Mouse (Mus musculus) stomach, embryonic 14.5 days (tissue): ENCODE data around the gene Rars. TPM values are rescaled to one million over a fixed set of nuclear protein-coding genes. Genes with fewer than 3 reads are reported as not detected.
"Not testable (repeated sequence)": the region's sequence is repeated elsewhere in the genome, so short reads cannot be mapped to it uniquely, and the experiment has no call there.

ENCODE experiments used
- ATAC-seq: fragments of 200-750 bp; cut with Nextera tagmentation; 2 replicates; pipeline ENCODE4 v1.8.0; 2017; ENCODE audit warnings: low read depth, moderate TSS enrichment; ENCODE audit not compliant: insufficient number of reproducible peaks, insufficient read depth, low FRiP score
- H3K27ac ChIP-seq: fragments of 300-500 bp; sonication (generic); 2 replicates; pipeline ENCODE4 v1.5.1; 2014; ENCODE audit warnings: mild to moderate bottlenecking, low read length, moderate library complexity, mixed read lengths
- H3K27me3 ChIP-seq: fragments of 300-500 bp; sonication (generic); 2 replicates; pipeline ENCODE4 v1.6.1; 2014; ENCODE audit warnings: low read length, control low read depth, mixed read lengths; ENCODE audit not compliant: control insufficient read depth, insufficient read depth
- H3K36me3 ChIP-seq: fragments of 300-500 bp; sonication (generic); 2 replicates; pipeline ENCODE4 v1.6.1; 2014; ENCODE audit warnings: mild to moderate bottlenecking, control low read depth, low read length, moderate library complexity, mixed read lengths; ENCODE audit not compliant: control insufficient read depth, insufficient read depth
- H3K4me1 ChIP-seq: fragments of 300-500 bp; sonication (generic); 2 replicates; pipeline ENCODE4 v1.6.1; 2014; ENCODE audit warnings: low read length, control low read depth, mixed read lengths; ENCODE audit not compliant: control insufficient read depth, insufficient read depth
- H3K4me2 ChIP-seq: fragments of 300-500 bp; sonication (generic); replicated peaks from 2 replicates; pipeline ENCODE4 v1.6.1; 2014; ENCODE audit warnings: low read depth, low read length, control low read depth
- H3K4me3 ChIP-seq: fragments of 300-500 bp; sonication (generic); 2 replicates; pipeline ENCODE4 v1.5.1; 2014; ENCODE audit warnings: low read depth, low read length, control low read depth
- H3K9ac ChIP-seq: fragments of 300-500 bp; sonication (generic); replicated peaks from 2 replicates; pipeline ENCODE4 v1.6.1; 2014; ENCODE audit warnings: low read depth, mild to moderate bottlenecking, control low read depth, low read length, moderate library complexity, mixed read lengths
- H3K9me3 ChIP-seq: fragments of 300-500 bp; sonication (generic); 2 replicates; pipeline ENCODE4 v1.6.1; 2016; ENCODE audit warnings: low read depth, low read length, control low read depth; ENCODE audit not compliant: control insufficient read depth
- WGBS: fragments of 180-500 bp; shearing (Covaris S2); extraction: QIAGEN DNeasy Blood & Tissue Kit; methylation state at CpG from one replicate; pipeline ENCODE4 v1.1.7; 2014; 5-methylcytosine and 5-hydroxymethylcytosine counted together
- polyA plus RNA-seq: library from polyadenylated mRNA; unstranded; fragments of >200 nt; fragmentation: Nextera tagmentation; extraction: Ambion mirVana; gene quantifications from 2 replicates; pipeline ENCODE4 v1.2.1, GENCODE M21; 2014

Rars gene
- polyA plus RNA-seq, 1 experiment from 2014 or later, result 79.2 TPM

DNA sequence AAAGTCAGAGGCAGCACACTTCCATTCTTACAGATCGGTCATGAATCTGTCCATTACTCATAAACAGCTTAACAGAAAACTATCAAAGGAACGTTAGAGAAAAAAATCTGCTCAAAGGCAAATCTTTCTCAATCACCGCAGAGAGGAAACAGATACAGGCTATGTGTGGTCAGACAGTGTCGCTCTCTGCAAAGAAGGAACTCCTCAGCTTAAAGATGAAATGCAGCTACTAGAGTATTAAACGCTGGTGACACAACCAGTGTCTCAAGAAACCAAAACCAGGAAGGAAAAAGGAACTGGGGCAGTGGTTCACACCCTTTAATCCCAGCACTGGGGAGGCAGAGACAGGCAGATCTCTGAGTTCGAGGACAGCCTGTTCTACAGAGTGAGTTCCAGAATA lies 6.6 kb downstream of the Rars start:
- H3K27me3 ChIP-seq, result no peaks in the 10 kb centered on the region
- no peak overlapping the region for H3K27ac ChIP-seq
- H3K9ac ChIP-seq, result no peak overlapping the region
- H3K36me3 ChIP-seq, result peaks cover 64% of the 10 kb centered on the region
- H3K4me1 ChIP-seq, result no peaks in the 10 kb centered on the region
- H3K4me2 ChIP-seq, result no peak overlapping the region
- H3K4me3 ChIP-seq, result no peak overlapping the region
- WGBS, result 87% methylated on average over 6 of the region's 6 CpGs
- no peaks in the 10 kb centered on the region for H3K9me3 ChIP-seq
- no peak for ATAC-seq

DNA sequence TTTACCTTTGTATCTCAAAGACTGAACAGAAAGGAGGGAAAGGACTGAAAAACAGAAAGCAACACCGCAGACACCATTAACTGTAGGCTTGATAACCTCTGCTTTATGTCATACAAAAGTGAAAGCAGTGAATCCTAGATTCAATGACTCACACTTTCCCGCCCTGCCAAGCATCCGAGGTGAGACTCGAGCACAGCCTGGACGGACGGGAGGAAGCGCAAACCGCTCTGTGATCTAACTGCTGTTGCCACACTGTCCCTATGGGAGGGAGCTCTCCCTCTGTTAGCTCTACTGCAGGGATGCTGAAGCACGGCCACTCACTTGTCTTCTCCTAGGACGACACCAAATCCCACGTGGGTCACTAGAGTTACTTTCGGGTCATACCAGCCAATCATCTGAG lies 18.0 kb downstream of the Rars start:
- H3K4me1 ChIP-seq, result no peaks in the 10 kb centered on the region
- peaks cover 79% of the 10 kb centered on the region for H3K36me3 ChIP-seq
- H3K4me2 ChIP-seq, result no peak overlapping the region
- H3K4me3 ChIP-seq, result no peak overlapping the region
- H3K27me3 ChIP-seq, result no peaks in the 10 kb centered on the region
- 91% methylated on average over 12 of the region's 12 CpGs for WGBS
- H3K9ac ChIP-seq, result no peak overlapping the region
- ATAC-seq, result no peak
- H3K9me3 ChIP-seq, result no peaks in the 10 kb centered on the region
- no peak overlapping the region for H3K27ac ChIP-seq

DNA sequence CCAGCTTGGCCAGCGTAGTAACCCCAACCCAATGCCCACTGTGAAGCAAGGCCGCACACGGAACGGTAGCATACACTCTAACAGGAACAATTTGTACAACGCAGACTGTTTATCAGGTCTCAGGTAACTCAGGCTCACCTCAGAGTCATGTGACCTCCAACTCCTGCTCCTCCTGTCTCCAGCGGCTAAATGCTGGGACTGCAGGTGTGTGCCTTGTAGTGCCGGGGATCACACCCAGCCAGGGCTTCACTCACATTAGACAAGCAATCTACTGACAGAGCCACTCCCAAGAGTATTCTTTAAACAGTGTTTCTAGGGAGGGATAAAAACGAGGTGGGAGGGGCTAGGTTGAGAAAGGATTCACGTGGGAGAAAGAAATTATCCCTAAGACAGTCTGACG lies 22.8 kb downstream of the Rars start:
- 84% methylated on average over 10 of the region's 10 CpGs for WGBS
- Histone ChIP-seq H3K4me2 (no peak overlapping the region), H3K27ac (no peak overlapping the region), H3K9ac (no peak overlapping the region), H3K9me3 (no peaks in the 10 kb centered on the region), H3K4me3 (no peak overlapping the region), H3K27me3 (no peaks in the 10 kb centered on the region), H3K36me3 (peaks cover 76% of the 10 kb centered on the region), H3K4me1 (no peaks in the 10 kb centered on the region)
- ATAC-seq, result no peak

DNA sequence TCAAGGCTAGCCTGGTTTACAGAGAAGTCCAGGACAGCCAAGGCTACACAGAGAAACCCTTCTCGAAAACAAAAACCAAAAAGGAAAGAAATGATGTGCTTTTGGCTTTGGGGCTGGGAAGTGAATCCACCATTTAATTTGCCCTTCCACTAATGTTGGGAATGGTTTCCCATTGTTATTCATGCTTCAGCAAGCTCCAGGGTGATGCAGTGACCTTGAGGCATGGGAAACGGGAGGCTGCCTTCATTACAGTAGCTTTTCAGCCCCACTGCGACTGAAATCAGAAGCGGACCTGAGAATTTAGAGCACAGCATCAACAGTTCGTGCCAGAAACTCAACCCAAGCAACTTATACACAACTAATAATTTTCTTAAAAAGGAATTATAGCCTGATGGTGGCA lies 33.0 kb downstream of the Rars start:
- peaks cover 8% of the 10 kb centered on the region; the same call in 1 of the 2 replicates for H3K4me1 ChIP-seq
- no peak overlapping the region for H3K4me3 ChIP-seq
- WGBS, result 79% methylated on average over 5 of the region's 5 CpGs
- H3K36me3 ChIP-seq, result no peaks in the 10 kb centered on the region
- H3K27me3 ChIP-seq, result peaks cover 18% of the 10 kb centered on the region
- no peak for ATAC-seq
- H3K4me2 ChIP-seq, result no peak overlapping the region
- H3K27ac ChIP-seq, result no peak overlapping the region
- no peaks in the 10 kb centered on the region for H3K9me3 ChIP-seq
- no peak overlapping the region for H3K9ac ChIP-seq

DNA sequence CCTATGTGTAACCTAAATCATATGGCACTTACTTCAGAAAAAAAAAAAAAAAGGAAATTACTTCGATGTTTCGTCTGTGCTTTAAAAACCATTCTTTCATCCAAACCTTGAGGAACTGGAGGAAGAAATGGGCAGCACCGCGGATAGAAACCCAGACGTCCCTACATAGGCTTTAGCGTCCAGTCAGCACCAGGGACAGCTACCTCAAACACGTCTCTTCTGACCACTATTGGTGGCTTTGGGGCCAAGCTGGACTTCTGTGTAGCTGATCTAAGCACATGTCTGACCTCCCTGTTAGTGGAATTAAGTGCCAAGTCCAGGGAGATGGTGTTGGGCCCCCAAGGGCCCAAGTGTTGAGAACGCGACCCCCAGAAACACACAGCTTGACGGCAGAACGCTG lies 35.4 kb downstream of the Rars start, which contains the start of gene Fbll1:
Fbll1 (minus strand) TSS at position 11 of the 400 bp plus-strand sequence.
- peak within 1 kb of the TSS; percentile 29 for H3K4me3 ChIP-seq
- H3K4me1 ChIP-seq, result peaks cover 8% of the 10 kb centered on the region; the same call in 1 of the 2 replicates
- no peaks in the 10 kb centered on the region for H3K9me3 ChIP-seq
- ATAC-seq, result no peak
- no peak within 1 kb of the TSS for H3K27ac ChIP-seq
- H3K27me3 ChIP-seq, result peaks cover 25% of the 10 kb centered on the region
- no peaks in the 10 kb centered on the region for H3K36me3 ChIP-seq
- no peak within 1 kb of the TSS for H3K9ac ChIP-seq
- H3K4me2 ChIP-seq, result peak within 1 kb of the TSS; percentile 55
- 20% methylated on average over 11 of the region's 11 CpGs for WGBS

DNA sequence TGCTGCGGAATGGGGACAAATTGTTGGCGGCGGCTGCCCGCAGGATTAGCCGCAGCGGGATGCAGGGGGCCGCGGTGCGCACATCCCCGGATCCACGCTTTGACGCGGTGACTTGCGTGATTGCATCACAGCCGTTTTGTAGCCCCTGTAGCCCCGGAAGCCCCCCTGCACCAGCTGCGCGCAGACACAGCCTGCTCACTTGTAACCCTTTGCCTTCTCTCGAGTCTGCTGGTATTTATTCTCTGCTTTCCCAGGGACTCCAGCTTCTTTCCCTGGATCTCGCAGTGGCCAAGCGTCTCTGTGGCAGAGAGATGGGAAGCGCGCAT lies 35.8 kb downstream of the Rars start:
- Histone ChIP-seq H3K27me3 (peaks cover 25% of the 10 kb centered on the region), H3K9ac (no peak overlapping the region), H3K4me1 (peaks cover 8% of the 10 kb centered on the region; the same call in 1 of the 2 replicates), H3K36me3 (no peaks in the 10 kb centered on the region), H3K9me3 (no peaks in the 10 kb centered on the region), H3K4me3 (peak overlapping the region; percentile 29), H3K4me2 (peak overlapping the region; percentile 55), H3K27ac (no peak overlapping the region)
- WGBS, result 3% methylated on average over 23 of the region's 23 CpGs
- ATAC-seq, result no peak

DNA sequence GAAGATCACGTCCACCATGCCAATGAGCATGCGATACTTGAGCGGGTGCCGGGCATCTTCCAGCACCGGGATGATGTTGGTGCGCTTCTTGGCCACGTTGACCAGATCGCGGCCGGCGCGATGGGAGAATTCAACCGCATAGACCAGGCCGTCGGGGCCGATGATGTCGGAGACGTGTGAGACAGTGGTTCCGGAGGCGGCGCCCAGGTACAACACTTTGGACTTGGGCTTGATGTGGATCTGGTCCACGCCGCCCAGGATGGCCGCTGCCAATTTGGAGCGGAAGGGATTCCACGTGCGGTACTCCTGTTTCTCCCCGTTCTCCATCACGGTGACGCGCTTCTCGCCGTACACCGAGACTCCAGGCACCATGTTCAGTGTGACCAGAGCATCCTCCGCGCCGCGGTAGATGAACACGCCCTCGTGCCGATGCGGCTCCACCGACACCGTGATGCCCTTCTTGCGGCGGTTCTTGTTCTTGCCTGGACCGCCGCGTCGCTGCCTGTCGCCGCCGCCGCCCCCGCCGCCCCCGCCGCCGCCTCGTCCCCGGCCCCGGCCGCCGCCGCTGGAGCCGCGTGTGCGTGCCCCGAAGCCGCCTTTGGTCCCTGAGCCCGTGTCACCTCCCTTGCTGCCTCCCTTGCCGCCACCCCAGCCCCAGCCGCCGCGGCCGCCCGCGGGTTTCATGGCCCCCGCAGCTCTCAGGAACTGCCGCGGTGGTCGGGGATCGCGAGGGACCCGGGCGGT lies 36.4 kb downstream of the Rars start:
- Histone ChIP-seq H3K36me3 (no peaks in the 10 kb centered on the region), H3K9me3 (no peaks in the 10 kb centered on the region), H3K4me3 (peak overlapping the region; percentile 29), H3K9ac (no peak overlapping the region), H3K4me2 (peak overlapping the region; percentile 55), H3K27me3 (peaks cover 25% of the 10 kb centered on the region), H3K4me1 (peaks cover 8% of the 10 kb centered on the region; the same call in 1 of the 2 replicates), H3K27ac (no peak overlapping the region)
- 5% methylated on average over 74 of the region's 86 CpGs for WGBS
- ATAC-seq, result no peak

DNA sequence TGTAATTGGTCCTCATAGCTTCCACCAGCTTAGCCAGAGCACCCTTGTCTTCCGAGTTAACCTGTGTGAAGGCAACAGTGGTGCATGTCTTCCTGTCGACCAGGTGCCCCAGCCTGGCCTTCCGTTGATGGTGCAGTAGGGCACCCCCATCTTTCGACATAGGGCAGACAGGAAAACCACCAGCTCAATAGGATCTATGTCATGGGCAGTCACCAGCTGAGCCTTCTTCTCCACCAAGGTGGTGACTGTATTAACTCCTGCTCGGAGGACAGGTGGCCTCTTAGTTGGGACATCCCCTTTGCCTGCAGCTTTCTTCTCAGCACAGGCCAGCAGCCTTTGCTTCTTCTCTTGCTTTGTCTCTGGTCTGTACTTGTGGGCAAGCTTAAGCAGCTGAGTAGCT lies 41.5 kb downstream of the Rars start:
- Histone ChIP-seq H3K36me3 (peaks cover 13% of the 10 kb centered on the region), H3K27me3 (peaks cover 15% of the 10 kb centered on the region)
- not testable (repeated sequence) for H3K9ac ChIP-seq, H3K27ac ChIP-seq, H3K9me3 ChIP-seq, H3K4me2 ChIP-seq, H3K4me1 ChIP-seq, ATAC-seq, H3K4me3 ChIP-seq
- 79% methylated on average over 5 of the region's 5 CpGs for WGBS

DNA sequence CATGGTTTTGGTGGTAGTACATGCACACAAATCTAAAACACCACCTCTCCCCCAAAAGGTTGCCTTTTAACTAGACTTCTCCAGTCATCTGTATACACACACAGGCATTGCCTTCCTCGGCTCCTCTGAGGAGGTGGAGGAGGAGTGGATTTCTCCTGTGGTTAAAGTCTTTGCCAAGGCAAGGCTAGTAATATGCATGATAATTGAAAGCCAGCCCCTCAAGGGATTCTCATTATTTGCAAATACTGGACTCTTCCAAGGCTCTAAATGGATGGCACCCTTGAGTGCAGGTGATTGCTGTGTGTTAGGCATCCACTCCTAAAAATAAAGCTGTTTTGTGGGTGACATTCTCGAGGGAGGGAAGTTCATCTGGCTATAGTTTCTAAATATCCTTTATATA lies 45.9 kb downstream of the Rars start:
- WGBS, result 76% methylated on average over 2 of the region's 2 CpGs
- no peak overlapping the region for H3K4me3 ChIP-seq
- peaks cover 39% of the 10 kb centered on the region for H3K36me3 ChIP-seq

More for the DNA sequence above, 45.9 kb downstream of the Rars start:
- no peak for ATAC-seq
- H3K9ac ChIP-seq, result no peak overlapping the region
- no peaks in the 10 kb centered on the region for H3K4me1 ChIP-seq
- H3K4me2 ChIP-seq, result no peak overlapping the region
- H3K27ac ChIP-seq, result no peak overlapping the region
- no peaks in the 10 kb centered on the region for H3K27me3 ChIP-seq
- H3K9me3 ChIP-seq, result no peaks in the 10 kb centered on the region
